Mouse (Mus musculus): ENCODE results near the gene Dennd4c. TPM values are rescaled to one million over a fixed set of nuclear protein-coding genes. Genes with fewer than 3 reads are reported as not detected.
A peak's percentile ranks its signal among the peaks of the same experiment; 100 is the strongest.

Dennd4c gene
- total and polyA plus RNA-seq, 3 experiments: 7.1 to 36.3 (median 36.0) TPM

DNA sequence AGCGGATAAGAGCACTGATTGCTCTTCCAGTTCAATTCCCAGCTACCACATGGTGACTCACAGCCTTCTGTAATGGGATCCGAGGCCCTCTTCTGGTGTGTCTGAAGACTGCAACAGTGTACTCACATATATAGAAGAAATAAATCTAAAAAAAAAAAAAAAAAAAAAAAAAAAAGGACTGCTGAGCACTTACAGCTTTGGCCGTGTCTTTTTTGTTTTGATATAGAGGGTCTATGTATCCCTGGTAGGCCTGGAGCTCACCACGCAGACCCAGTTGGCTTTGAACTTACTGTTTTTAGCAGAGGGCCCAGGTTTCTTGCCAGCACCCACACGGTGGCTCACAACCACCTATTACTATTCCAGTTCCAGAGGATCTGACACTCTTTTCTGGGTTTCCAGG lies 115.7 kb downstream of the Dennd4c start:
- no peak overlapping the region for H3K27ac ChIP-seq
- TF ChIP-seq EP300 (IDR thresholded peaks at IDR 0.05; ENCODE audit: insufficient read depth, low read depth, low read length): no peak
- TF ChIP-seq CTCF (IDR thresholded peaks at IDR 0.05): no peak
- TF ChIP-seq POLR2A (IDR thresholded peaks at IDR 0.05; ENCODE audit: insufficient read depth, low read depth, low read length): no peak
- H3K36me3 ChIP-seq (ENCODE audit: control insufficient read depth, insufficient read depth, low read length): no peaks in the 10 kb centered on the region
- H3K79me2 ChIP-seq (replicated peaks; ENCODE audit: control insufficient read depth, insufficient read depth, low read length): no peaks in the 10 kb centered on the region
- 80% methylated on average over 5 of the region's 5 CpGs for WGBS
- no peak overlapping the region for H3K4me3 ChIP-seq
- no peak overlapping the region for H3K9ac ChIP-seq (ENCODE audit: low read depth, low read length)
- DNase-seq: no peak
- intact Hi-C loops (cut with DNase I): no loop called here
- no peaks in the 10 kb centered on the region for H3K4me1 ChIP-seq (ENCODE audit: control insufficient read depth, insufficient read depth, low read length)
- no peaks in the 10 kb centered on the region for H3K27me3 ChIP-seq (ENCODE audit: control insufficient read depth, insufficient read depth, low read length)

DNA sequence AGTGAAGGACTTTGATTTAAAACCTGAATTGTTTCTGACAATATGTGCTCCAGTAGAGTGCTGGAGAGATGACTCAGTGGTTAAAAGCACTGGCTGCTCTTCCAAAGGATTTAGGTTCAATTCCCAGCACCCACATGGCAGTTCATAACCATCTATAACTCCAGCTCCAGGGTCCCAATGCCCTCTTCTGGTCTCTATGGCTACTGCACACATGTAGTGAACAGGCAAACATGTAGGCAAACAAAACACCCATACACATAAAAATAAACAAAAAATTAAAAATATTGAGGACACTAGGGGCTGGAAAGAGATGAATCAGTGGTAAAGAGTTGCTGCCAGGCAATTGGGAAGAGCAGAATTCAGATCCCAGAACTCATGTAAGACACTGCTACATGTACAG lies 123.6 kb downstream of the Dennd4c start:
- Histone ChIP-seq H3K79me2 (replicated peaks; ENCODE audit: control insufficient read depth, insufficient read depth, low read length) (no peaks in the 10 kb centered on the region), H3K27me3 (ENCODE audit: control insufficient read depth, insufficient read depth, low read length) (no peaks in the 10 kb centered on the region), H3K9ac (ENCODE audit: low read depth, low read length) (no peak overlapping the region), H3K27ac (no peak overlapping the region), H3K4me3 (no peak overlapping the region), H3K4me1 (ENCODE audit: control insufficient read depth, insufficient read depth, low read length) (no peaks in the 10 kb centered on the region; the same call in 1 of the 2 replicates), H3K36me3 (ENCODE audit: control insufficient read depth, insufficient read depth, low read length) (no peaks in the 10 kb centered on the region)
- intact Hi-C loops (cut with DNase I): no loop called here
- no peak for TF ChIP-seq EP300 (IDR thresholded peaks at IDR 0.05; ENCODE audit: insufficient read depth, low read depth, low read length)
- peak; percentile 30 for TF ChIP-seq CTCF (IDR thresholded peaks at IDR 0.05)
- DNase-seq: no peak

DNA sequence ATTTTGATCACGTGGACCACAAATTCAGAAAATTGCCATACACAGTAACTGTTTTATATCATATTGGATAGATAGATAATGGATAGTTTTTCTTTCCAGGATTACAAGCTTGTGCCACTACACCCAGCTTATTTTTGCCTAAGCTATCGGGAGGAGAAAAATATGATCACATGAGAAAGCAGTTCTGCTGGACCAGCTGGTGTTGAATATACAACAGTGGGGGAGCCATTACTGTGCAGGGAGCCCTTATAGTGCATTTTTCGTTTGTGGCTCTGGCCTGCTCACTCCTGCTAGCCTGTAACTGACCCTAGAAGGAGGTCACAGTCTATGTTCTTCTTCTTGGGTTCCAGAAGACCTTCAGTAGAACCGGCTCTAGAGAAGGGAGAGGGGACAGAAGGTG lies 124.7 kb downstream of the Dennd4c start:
- intact Hi-C loops (cut with DNase I): no loop called here
- 67% methylated on average over 4 of the region's 4 CpGs for WGBS
- TF ChIP-seq EP300 (IDR thresholded peaks at IDR 0.05; ENCODE audit: insufficient read depth, low read depth, low read length): no peak
- TF ChIP-seq POLR2A (IDR thresholded peaks at IDR 0.05; ENCODE audit: insufficient read depth, low read depth, low read length): no peak
- TF ChIP-seq CTCF (IDR thresholded peaks at IDR 0.05): no peak
- no peak overlapping the region for H3K27ac ChIP-seq
- DNase-seq: no peak
- H3K4me3 ChIP-seq: no peak overlapping the region
- H3K36me3 ChIP-seq (ENCODE audit: control insufficient read depth, insufficient read depth, low read length): no peaks in the 10 kb centered on the region
- no peaks in the 10 kb centered on the region; the same call in 1 of the 2 replicates for H3K4me1 ChIP-seq (ENCODE audit: control insufficient read depth, insufficient read depth, low read length)
- H3K79me2 ChIP-seq (replicated peaks; ENCODE audit: control insufficient read depth, insufficient read depth, low read length): no peaks in the 10 kb centered on the region
- H3K9ac ChIP-seq (ENCODE audit: low read depth, low read length): no peak overlapping the region
- H3K27me3 ChIP-seq (ENCODE audit: control insufficient read depth, insufficient read depth, low read length): no peaks in the 10 kb centered on the region

DNA sequence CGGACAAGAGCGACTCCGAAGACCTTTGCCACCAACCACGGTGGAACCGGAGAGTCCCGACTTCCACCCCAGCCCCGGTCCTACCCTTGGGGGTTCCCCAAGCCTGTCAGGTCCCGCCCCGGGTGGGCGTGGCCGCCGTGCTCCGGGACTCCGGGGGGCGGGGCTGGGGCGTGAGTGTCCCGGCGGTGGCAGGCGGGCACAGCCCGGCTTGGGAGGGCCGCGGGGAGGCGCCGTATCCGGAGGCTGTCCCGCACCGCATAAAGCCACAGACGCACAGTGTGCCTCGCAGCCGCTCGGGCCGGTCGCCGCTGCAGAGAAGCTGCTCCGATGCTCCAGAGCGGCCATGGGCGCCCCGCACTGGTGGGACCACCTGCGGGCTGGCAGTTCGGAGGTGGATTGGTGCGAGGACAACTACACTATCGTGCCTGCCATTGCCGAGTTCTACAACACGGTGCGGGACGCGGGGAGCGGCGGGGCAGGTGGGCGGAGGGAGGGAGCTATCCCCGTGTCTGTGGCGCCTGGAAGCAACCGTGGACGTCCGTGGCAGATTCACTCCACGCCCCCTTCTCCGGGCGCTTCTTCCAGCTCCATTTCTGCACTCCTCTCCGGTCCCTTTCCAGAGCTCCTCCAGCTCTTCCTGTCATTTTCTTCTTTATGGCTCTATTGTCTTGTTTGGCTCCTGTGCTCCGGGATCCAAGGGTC lies 125.9 kb downstream of the Dennd4c start, which contains the start of gene Acer2:
TSS of gene Acer2 (plus strand) at position 251 of the 702 bp plus-strand sequence.
- TF ChIP-seq POLR2A (IDR thresholded peaks at IDR 0.05; ENCODE audit: insufficient read depth, low read depth, low read length): peak; percentile 95
- TF ChIP-seq CTCF (IDR thresholded peaks at IDR 0.05): peak; percentile 57
- no peak for TF ChIP-seq EP300 (IDR thresholded peaks at IDR 0.05; ENCODE audit: insufficient read depth, low read depth, low read length)

DNA sequence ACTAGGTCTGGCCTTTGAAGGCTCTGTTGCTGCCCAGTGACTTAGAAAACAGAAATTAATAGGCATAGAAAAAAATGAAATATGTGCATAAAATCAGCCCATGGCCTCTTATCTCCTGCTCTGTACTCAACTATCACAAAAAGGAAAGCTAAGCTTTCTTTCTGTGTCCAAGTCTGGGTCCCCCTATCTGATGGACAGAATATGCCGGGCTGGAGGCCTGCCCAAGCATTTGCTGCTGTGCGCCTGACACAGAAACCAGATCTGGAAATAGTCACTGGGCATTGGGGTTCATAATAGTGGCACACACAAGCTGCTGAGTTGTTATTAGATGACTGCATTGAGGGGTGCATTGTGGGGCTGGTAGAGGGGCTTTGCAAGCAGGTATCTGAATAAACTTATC lies 131.1 kb downstream of the Dennd4c start:
- no peak overlapping the region for H3K4me3 ChIP-seq
- H3K4me1 ChIP-seq (ENCODE audit: control insufficient read depth, insufficient read depth, low read length): no peaks in the 10 kb centered on the region
- H3K79me2 ChIP-seq (replicated peaks; ENCODE audit: control insufficient read depth, insufficient read depth, low read length): no peaks in the 10 kb centered on the region
- no peaks in the 10 kb centered on the region for H3K36me3 ChIP-seq (ENCODE audit: control insufficient read depth, insufficient read depth, low read length)
- no peaks in the 10 kb centered on the region for H3K27me3 ChIP-seq (ENCODE audit: control insufficient read depth, insufficient read depth, low read length)
- TF ChIP-seq EP300 (IDR thresholded peaks at IDR 0.05; ENCODE audit: insufficient read depth, low read depth, low read length) (no peak), CTCF (IDR thresholded peaks at IDR 0.05) (no peak), POLR2A (IDR thresholded peaks at IDR 0.05; ENCODE audit: insufficient read depth, low read depth, low read length) (no peak)
- no peak overlapping the region for H3K9ac ChIP-seq (ENCODE audit: low read depth, low read length)
- intact Hi-C loops (cut with DNase I): no loop called here
- H3K27ac ChIP-seq: no peak overlapping the region
- DNase-seq: no peak
- WGBS: 44% methylated on average over 2 of the region's 2 CpGs

More for the DNA sequence above, 125.9 kb downstream of the Dennd4c start, which contains the start of gene Acer2:
- peak; percentile 97 for DNase-seq
- no peaks in the 10 kb centered on the region; the same call in 1 of the 2 replicates for H3K4me1 ChIP-seq (ENCODE audit: control insufficient read depth, insufficient read depth, low read length)
- H3K79me2 ChIP-seq (replicated peaks; ENCODE audit: control insufficient read depth, insufficient read depth, low read length): no peaks in the 10 kb centered on the region
- H3K36me3 ChIP-seq (ENCODE audit: control insufficient read depth, insufficient read depth, low read length): no peaks in the 10 kb centered on the region
- H3K4me3 ChIP-seq: peak within 1 kb of the TSS; percentile 94
- intact Hi-C loops (cut with DNase I): loop anchor here (1.0 kb wide), 2 partner anchors 11 to 17 kb away; partner anchors contain the start of gene Rps6
- H3K9ac ChIP-seq (ENCODE audit: low read depth, low read length): peak within 1 kb of the TSS; percentile 89
- peak within 1 kb of the TSS; percentile 79 for H3K27ac ChIP-seq
- no peaks in the 10 kb centered on the region for H3K27me3 ChIP-seq (ENCODE audit: control insufficient read depth, insufficient read depth, low read length)
- WGBS: under 1% methylated on average over 58 of the region's 60 CpGs

DNA sequence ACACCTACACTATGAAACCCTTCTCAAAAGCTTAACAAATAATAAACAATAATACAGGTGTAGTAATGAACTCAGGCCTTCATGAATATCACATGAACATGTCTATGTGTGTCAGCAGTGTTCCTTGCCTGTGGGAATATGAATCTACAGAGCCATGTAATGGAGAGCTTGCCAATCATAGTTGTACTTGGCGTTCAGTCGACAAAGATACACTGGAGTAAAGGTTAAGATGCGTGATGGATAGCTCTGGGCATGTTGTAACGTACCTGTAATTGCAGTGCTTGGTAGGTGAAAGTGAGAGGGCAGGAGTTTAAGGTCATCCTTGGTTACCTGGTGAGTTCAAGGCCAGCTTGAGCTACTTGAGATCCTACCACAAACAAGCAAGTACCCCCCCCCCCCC lies 132.8 kb downstream of the Dennd4c start:
- Histone ChIP-seq H3K79me2 (replicated peaks; ENCODE audit: control insufficient read depth, insufficient read depth, low read length) (no peaks in the 10 kb centered on the region), H3K4me1 (ENCODE audit: control insufficient read depth, insufficient read depth, low read length) (peaks cover 5% of the 10 kb centered on the region; the same call in 1 of the 2 replicates), H3K27ac (peak overlapping the region; percentile 26), H3K27me3 (ENCODE audit: control insufficient read depth, insufficient read depth, low read length) (no peaks in the 10 kb centered on the region), H3K36me3 (ENCODE audit: control insufficient read depth, insufficient read depth, low read length) (no peaks in the 10 kb centered on the region), H3K9ac (ENCODE audit: low read depth, low read length) (no peak overlapping the region), H3K4me3 (no peak overlapping the region)
- no peak for DNase-seq
- intact Hi-C loops (cut with DNase I): no loop called here
- TF ChIP-seq EP300 (IDR thresholded peaks at IDR 0.05; ENCODE audit: insufficient read depth, low read depth, low read length): no peak
- no peak for TF ChIP-seq POLR2A (IDR thresholded peaks at IDR 0.05; ENCODE audit: insufficient read depth, low read depth, low read length)
- TF ChIP-seq CTCF (IDR thresholded peaks at IDR 0.05): no peak
- 89% methylated on average over 4 of the region's 4 CpGs for WGBS

Measured in heart, adult 2 months (tissue).